Mouse (Mus musculus) granulocyte monocyte progenitor cell, adult 5-6 weeks (primary cell): Measurements from ENCODE around the gene Sit1. TPM values are rescaled to one million over a fixed set of nuclear protein-coding genes. Genes with fewer than 3 reads are reported as not detected.

Experiments
- total RNA-seq, 2 experiments: library from RNA; stranded (forward) in 1 of 2; stranded (reverse) in 1 of 2; fragments of 200-712, 200-1000 nt in 1 of 2; fragments of >200 nt in 1 of 2; fragmentation: Nextera tagmentation in 1 of 2; gene quantifications; 2 replicates each; pipeline ENCODE4 v1.2.3; 2014 to 2017

The Sit1 gene
- total RNA-seq, 2 experiments from 2014 or later = not detected

Other genes starting within 250 kb of the Sit1 start
- gene Atp8b5, start 216.6 kb downstream of the Sit1 start, total RNA-seq (2014; fragmentation: Nextera tagmentation) = 0.21 TPM in 1 of 2 replicates, not detected in the other
- gene Atp8b5, start 216.6 kb downstream of the Sit1 start, total RNA-seq (2017) = 0.05 TPM in 1 of 2 replicates, not detected in the other
- 1.3 and 2.9 TPM in 2 replicates for gene Rusc2, start 101.8 kb downstream of the Sit1 start, total RNA-seq (2014; fragmentation: Nextera tagmentation)
- gene Rusc2, start 101.8 kb downstream of the Sit1 start, total RNA-seq (2017) = 1.7 and 1.9 TPM in 2 replicates
- not detected in 2 replicates for gene Fam166b, start 54.6 kb downstream of the Sit1 start, total RNA-seq (2014; fragmentation: Nextera tagmentation)
- gene Fam166b, start 54.6 kb downstream of the Sit1 start, total RNA-seq (2017) = not detected in 2 replicates
- 6.9 and 24.2 TPM in 2 replicates for gene Tesk1, start 41.8 kb downstream of the Sit1 start, total RNA-seq (2014; fragmentation: Nextera tagmentation)
- gene Tesk1, start 41.8 kb downstream of the Sit1 start, total RNA-seq (2017) = 5.9 and 7.4 TPM in 2 replicates
- gene Cd72, start 29.1 kb downstream of the Sit1 start, total RNA-seq (2014; fragmentation: Nextera tagmentation) = 7.7 and 11.1 TPM in 2 replicates
- 7.0 and 9.1 TPM in 2 replicates for gene Cd72, start 29.1 kb downstream of the Sit1 start, total RNA-seq (2017)
- gene Ccdc107, start 9.2 kb upstream of the Sit1 start, total RNA-seq (2014; fragmentation: Nextera tagmentation) = 28.2 and 44.7 TPM in 2 replicates
- 48.0 and 56.1 TPM in 2 replicates for gene Ccdc107, start 9.2 kb upstream of the Sit1 start, total RNA-seq (2017)
- gene Arhgef39, start 16.0 kb upstream of the Sit1 start, total RNA-seq (2014; fragmentation: Nextera tagmentation) = 52.0 and 55.5 TPM in 2 replicates
- 63.7 and 81.2 TPM in 2 replicates for gene Arhgef39, start 16.0 kb upstream of the Sit1 start, total RNA-seq (2017)
- 11.6 and 16.9 TPM in 2 replicates for gene Car9, start 23.2 kb upstream of the Sit1 start, total RNA-seq (2014; fragmentation: Nextera tagmentation)
- gene Car9, start 23.2 kb upstream of the Sit1 start, total RNA-seq (2017) = 4.1 and 7.6 TPM in 2 replicates
- 1.6 and 3.8 TPM in 2 replicates for gene Tpm2, start 40.0 kb upstream of the Sit1 start, total RNA-seq (2014; fragmentation: Nextera tagmentation)
- 2.5 and 5.2 TPM in 2 replicates for gene Tpm2, start 40.0 kb upstream of the Sit1 start, total RNA-seq (2017)
- 10.5 and 13.4 TPM in 2 replicates for gene Creb3, start 78.6 kb upstream of the Sit1 start, total RNA-seq (2014; fragmentation: Nextera tagmentation)
- 24.9 and 25.7 TPM in 2 replicates for gene Creb3, start 78.6 kb upstream of the Sit1 start, total RNA-seq (2017)
- gene Tln1, start 79.0 kb upstream of the Sit1 start, total RNA-seq (2014; fragmentation: Nextera tagmentation) = 167 and 198 TPM in 2 replicates
- gene Tln1, start 79.0 kb upstream of the Sit1 start, total RNA-seq (2017) = 251 and 299 TPM in 2 replicates
- gene Rgp1, start 95.0 kb upstream of the Sit1 start, total RNA-seq (2014; fragmentation: Nextera tagmentation) = 28.1 and 30.8 TPM in 2 replicates
- 9.9 and 10.9 TPM in 2 replicates for gene Rgp1, start 95.0 kb upstream of the Sit1 start, total RNA-seq (2017)
- gene Gba2, start 95.1 kb upstream of the Sit1 start, total RNA-seq (2014; fragmentation: Nextera tagmentation) = 10.6 and 19.0 TPM in 2 replicates
- gene Gba2, start 95.1 kb upstream of the Sit1 start, total RNA-seq (2017) = 7.8 and 8.4 TPM in 2 replicates
- gene Msmp, start 100.8 kb upstream of the Sit1 start, total RNA-seq (2014; fragmentation: Nextera tagmentation) = not detected in 2 replicates
- gene Msmp, start 100.8 kb upstream of the Sit1 start, total RNA-seq (2017) = not detected in 2 replicates
- 0.64 TPM in 1 of 2 replicates, not detected in the other for gene Npr2, start 148.2 kb upstream of the Sit1 start, total RNA-seq (2014; fragmentation: Nextera tagmentation)
- 0.31 and 0.56 TPM in 2 replicates for gene Npr2, start 148.2 kb upstream of the Sit1 start, total RNA-seq (2017)
- gene Spag8, start 169.9 kb upstream of the Sit1 start, total RNA-seq (2014; fragmentation: Nextera tagmentation) = 1.3 TPM in 1 of 2 replicates, not detected in the other
- not detected in 2 replicates for gene Spag8, start 169.9 kb upstream of the Sit1 start, total RNA-seq (2017)
- gene Hint2, start 172.7 kb upstream of the Sit1 start, total RNA-seq (2014; fragmentation: Nextera tagmentation) = 58.6 and 78.3 TPM in 2 replicates
- 55.1 and 63.3 TPM in 2 replicates for gene Hint2, start 172.7 kb upstream of the Sit1 start, total RNA-seq (2017)
- gene Tmem8b, start 185.2 kb upstream of the Sit1 start, total RNA-seq (2014; fragmentation: Nextera tagmentation) = 1.9 and 4.9 TPM in 2 replicates
- 0.46 and 0.52 TPM in 2 replicates for gene Tmem8b, start 185.2 kb upstream of the Sit1 start, total RNA-seq (2017)
- gene Fam221b, start 185.4 kb upstream of the Sit1 start, total RNA-seq (2014; fragmentation: Nextera tagmentation) = not detected in 2 replicates
- 0.34 and 0.36 TPM in 2 replicates for gene Fam221b, start 185.4 kb upstream of the Sit1 start, total RNA-seq (2017)
- gene Olfr70, start 217.1 kb upstream of the Sit1 start, total RNA-seq (2014; fragmentation: Nextera tagmentation) = not detected in 2 replicates
- not detected in 2 replicates for gene Olfr70, start 217.1 kb upstream of the Sit1 start, total RNA-seq (2017)
- not detected in 2 replicates for gene Olfr71, start 226.5 kb upstream of the Sit1 start, total RNA-seq (2014; fragmentation: Nextera tagmentation)
- not detected in 2 replicates for gene Olfr71, start 226.5 kb upstream of the Sit1 start, total RNA-seq (2017)
- not detected in 2 replicates for gene Hrct1, start 243.5 kb upstream of the Sit1 start, total RNA-seq (2014; fragmentation: Nextera tagmentation)
- not detected in 2 replicates for gene Hrct1, start 243.5 kb upstream of the Sit1 start, total RNA-seq (2017)
- not detected in 2 replicates for gene Spaar, start 246.3 kb upstream of the Sit1 start, total RNA-seq (2014; fragmentation: Nextera tagmentation)
- gene Spaar, start 246.3 kb upstream of the Sit1 start, total RNA-seq (2017) = not detected in 2 replicates